Mouse (Mus musculus): ENCODE results near the gene Hist1h1b.

- TF ChIP-seq GATA1 (IDR thresholded peaks at IDR 0.05; ENCODE audit: low read length) (no peak), TAL1 (IDR thresholded peaks at IDR 0.05; ENCODE audit: low read length) (no peak)
These were observed 46.2 kb downstream of the Hist1h1b start for GRCm38 (mm10) chr13:21734010-21734905.
